Mouse (Mus musculus) thymus, adult 2 months (tissue): ENCODE measurements around the gene Slc25a10.

ENCODE experiments used
- CTCF ChIP-seq: fragments of 200-500 bp; IDR thresholded peaks from 2 replicates; pipeline ENCODE4 v1.5.1; 2012; ENCODE audit warnings: mild to moderate bottlenecking, control low read depth, low read length, moderate library complexity, borderline replicate concordance; ENCODE audit not compliant: control insufficient read depth, poor library complexity, insufficient read depth; ENCODE audit errors: extremely low read depth
- POLR2A ChIP-seq: fragments of 200-500 bp; IDR thresholded peaks from 2 replicates; pipeline ENCODE4 v1.6.1; 2012; ENCODE audit warnings: mild to moderate bottlenecking, low read length, control low read depth, moderate library complexity; ENCODE audit not compliant: control insufficient read depth, poor library complexity, insufficient read depth; ENCODE audit errors: extremely low read depth

GRCm38 (mm10) chr11:120542376-120542775 is 50.7 kb downstream of the Slc25a10 start:
- no peak for TF ChIP-seq CTCF
- TF ChIP-seq POLR2A = no peak
